Mouse (Mus musculus) gastrocnemius, adult 2 months (tissue): Measurements from ENCODE around the gene Rwdd1. TPM values are rescaled to one million over a fixed set of nuclear protein-coding genes. Genes with fewer than 3 reads are reported as not detected.

Experiments
- DNase-seq: peaks from one replicate; pipeline ENCODE4 v3.0.0; 2022
- H3K27ac ChIP-seq: fragments of 200-600 bp; 2 replicates; pipeline ENCODE4 v1.8.1; 2022; ENCODE audit warnings: mild to moderate bottlenecking
- H3K4me3 ChIP-seq: fragments of 200-600 bp; 2 replicates; pipeline ENCODE4 v1.8.1; 2022; ENCODE audit warnings: mild to moderate bottlenecking, moderate library complexity
- CTCF ChIP-seq: fragments of 200-600 bp; IDR thresholded peaks from 2 replicates; pipeline ENCODE4 v1.8.1; 2022; ENCODE audit warnings: antibody characterized with exemption, mild to moderate bottlenecking, moderate library complexity
- intact Hi-C: fragments of 180-260 bp; cut with DNase I; formaldehyde crosslinking; loops from one replicate; pipeline ENCODE4 v1.15.1; 2025
- total RNA-seq, 2 experiments: library from RNA; stranded (reverse); gene quantifications; 2 replicates each; pipeline ENCODE4 v1.2.3; 2021

The Rwdd1 gene
- total RNA-seq, 2 experiments from 2014 or later: 165 to 167 TPM

DNA sequence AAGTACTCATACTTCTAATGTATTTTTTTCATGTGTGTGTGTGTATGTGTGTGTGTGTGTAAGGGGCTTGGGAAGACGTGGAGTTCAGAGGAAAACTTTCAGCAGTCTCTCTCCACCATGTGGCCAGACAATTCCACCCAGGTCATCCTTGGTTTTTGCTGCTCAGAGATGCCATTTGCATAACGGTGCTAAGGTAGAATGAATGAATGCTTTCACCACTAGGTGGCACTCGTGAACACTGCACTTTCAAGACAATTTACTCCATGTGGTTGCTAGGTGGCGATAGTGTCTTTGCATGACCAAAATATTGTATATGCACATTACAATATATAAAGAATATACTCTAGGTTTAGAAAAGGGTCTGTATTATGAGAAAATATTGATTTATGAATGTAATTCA lies 32.7 kb downstream of the Rwdd1 start:
- H3K27ac ChIP-seq: no peak overlapping the region
- DNase-seq: peak; percentile 46
- H3K4me3 ChIP-seq: no peak overlapping the region
- intact Hi-C loops: no loop called here
- peak; percentile 89 for TF ChIP-seq CTCF

DNA sequence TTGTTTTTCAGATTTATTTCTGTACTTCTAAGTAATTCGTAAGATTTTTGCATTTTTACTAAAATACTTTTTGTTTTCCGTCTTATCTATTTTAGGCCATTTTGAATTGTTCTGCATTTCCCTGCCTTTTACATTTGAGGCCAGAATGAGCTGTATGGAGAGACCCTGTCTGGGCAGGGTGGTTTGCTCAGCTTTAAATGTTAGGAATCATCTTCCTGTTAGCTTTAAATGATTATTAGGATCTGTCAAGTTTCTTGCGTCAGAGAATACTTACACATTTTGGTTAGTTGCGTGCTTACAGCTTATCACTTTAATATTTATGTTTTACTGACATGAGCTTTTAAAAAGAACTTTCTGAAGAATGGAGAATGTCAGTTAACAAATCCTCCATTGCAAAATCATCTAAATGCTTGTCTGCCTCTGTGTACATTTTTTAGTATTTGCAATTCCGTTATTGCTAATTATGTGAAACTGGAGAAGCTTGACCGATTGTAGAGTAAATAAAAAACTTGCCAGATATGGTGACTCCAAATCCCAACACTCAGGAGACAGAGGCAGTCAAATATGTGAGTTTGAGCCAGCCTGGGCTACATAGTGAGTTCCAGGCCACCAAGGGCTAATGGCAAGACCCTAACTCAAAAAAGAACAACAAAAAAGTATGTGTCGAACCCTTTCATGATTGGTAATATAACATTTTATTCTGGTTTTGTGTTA lies 44.5 kb downstream of the Rwdd1 start:
- DNase-seq: no peak
- no peak for TF ChIP-seq CTCF
- intact Hi-C loops: no loop called here

DNA sequence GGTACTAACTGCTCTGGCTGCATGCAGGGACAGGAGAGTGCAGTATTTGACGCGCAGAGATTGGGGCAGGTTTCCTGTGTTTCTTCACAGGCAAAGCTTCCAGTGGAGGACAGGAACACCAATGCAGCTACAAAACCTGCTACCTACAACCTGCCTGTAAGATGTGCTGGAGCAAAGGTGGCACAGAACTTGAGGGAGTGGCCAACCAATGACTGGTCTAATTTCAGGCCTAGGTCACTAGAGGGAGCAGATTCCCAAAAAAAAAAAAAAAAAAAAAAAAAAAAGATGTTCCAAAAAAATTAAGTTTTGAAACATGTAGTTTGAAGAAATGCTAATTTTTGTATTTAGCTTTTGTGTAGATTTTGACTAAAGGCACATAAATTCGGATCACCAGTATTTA lies 66.9 kb downstream of the Rwdd1 start:
- intact Hi-C loops: no loop called here

More for the DNA sequence above, 44.5 kb downstream of the Rwdd1 start:
- no peak overlapping the region for H3K4me3 ChIP-seq
- no peak overlapping the region for H3K27ac ChIP-seq

DNA sequence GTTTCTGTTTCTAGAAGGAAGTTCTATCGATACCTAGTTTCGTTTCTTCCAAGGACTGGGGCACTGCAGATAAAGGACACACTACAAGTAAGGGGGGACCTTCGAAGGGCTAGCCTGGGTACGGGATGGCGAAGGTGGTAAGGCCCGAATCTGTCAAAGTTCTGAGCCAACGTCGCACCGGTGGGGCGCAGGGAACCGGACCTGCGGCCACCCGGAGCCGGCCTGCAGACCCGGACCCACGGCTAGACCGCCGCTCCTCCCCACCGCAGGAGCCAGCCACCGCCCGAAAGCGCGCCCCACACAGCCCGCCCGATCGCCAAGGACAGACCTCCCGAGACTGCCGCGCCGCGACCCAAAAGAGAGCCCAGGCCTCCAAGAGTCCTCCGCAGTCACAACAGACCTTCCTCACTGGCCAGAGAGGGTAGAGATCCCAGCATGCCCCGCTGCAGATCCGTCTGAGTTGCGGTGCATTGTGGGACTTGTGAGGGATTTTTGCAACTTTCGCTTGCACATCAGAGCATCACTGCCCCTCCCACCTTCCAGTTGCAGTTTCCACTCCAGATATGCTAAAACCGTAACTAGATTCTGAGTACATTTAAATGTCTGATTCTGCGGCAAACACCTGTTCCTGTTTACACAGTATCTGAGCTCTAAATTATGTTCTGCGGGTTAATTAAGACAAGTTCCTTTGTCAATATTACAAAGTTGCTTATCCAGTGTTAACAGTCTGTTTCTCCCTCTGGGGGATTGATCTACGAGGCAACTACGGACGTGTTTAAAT lies 68.4 kb downstream of the Rwdd1 start, which contains the start of gene Zup1:
TSS of gene Zup1 (minus strand) at position 467 of the 781 bp plus-strand sequence.
- no peak for TF ChIP-seq CTCF
- peak; percentile 87 for DNase-seq
- peak within 1 kb of the TSS; percentile 91 for H3K4me3 ChIP-seq
- intact Hi-C loops: no loop called here
- peak within 1 kb of the TSS; percentile 94 for H3K27ac ChIP-seq

More for the DNA sequence above, 66.9 kb downstream of the Rwdd1 start:
- H3K27ac ChIP-seq: no peak overlapping the region
- TF ChIP-seq CTCF: no peak
- no peak for DNase-seq
- no peak overlapping the region for H3K4me3 ChIP-seq

Other genes with a start within 250 kb of the Rwdd1 start
- not detected for gene Sult3a2, start 232.9 kb downstream of the Rwdd1 start, total RNA-seq
- gene Sult3a1, start 161.9 kb downstream of the Rwdd1 start, total RNA-seq: not detected
- not detected for gene Rsph4a, start 114.5 kb downstream of the Rwdd1 start, total RNA-seq
- gene Zup1, start 68.4 kb downstream of the Rwdd1 start, total RNA-seq: 1 to 10 TPM; 8.1 to 8.3 TPM
- not detected for gene Trappc3l, start 18.0 kb upstream of the Rwdd1 start, total RNA-seq
- not detected for gene Calhm4, start 24.7 kb upstream of the Rwdd1 start, total RNA-seq
- under 1 TPM; 0.31 to 0.38 TPM for gene Calhm5, start 76.9 kb upstream of the Rwdd1 start, total RNA-seq
- not detected for gene Calhm6, start 108.4 kb upstream of the Rwdd1 start, total RNA-seq
- 1 to 10 TPM; 4.2 to 4.5 TPM for gene Dse, start 188.1 kb upstream of the Rwdd1 start, total RNA-seq